Mouse (Mus musculus) cerebellum, postnatal 4 days (tissue): ENCODE measurements around the gene Nkiras2.
A peak's percentile ranks its signal among the peaks of the same experiment; 100 is the strongest.
"Not testable (repeated sequence)": the region's sequence is repeated elsewhere in the genome, so short reads cannot be mapped to it uniquely, and the experiment has no call there.

Experiments
- DNase-seq, 2 experiments: peaks; one replicate each; pipeline ENCODE4 v3.0.0; 2022; ENCODE audit warnings: low spot score in 2 of 2, mixed read lengths in 1 of 2

Gene Nkiras2

GRCm38 (mm10) chr11:100598074-100598473 lies 21.0 kb upstream of the Nkiras2 start:
- DNase-seq, result no peak

DNA sequence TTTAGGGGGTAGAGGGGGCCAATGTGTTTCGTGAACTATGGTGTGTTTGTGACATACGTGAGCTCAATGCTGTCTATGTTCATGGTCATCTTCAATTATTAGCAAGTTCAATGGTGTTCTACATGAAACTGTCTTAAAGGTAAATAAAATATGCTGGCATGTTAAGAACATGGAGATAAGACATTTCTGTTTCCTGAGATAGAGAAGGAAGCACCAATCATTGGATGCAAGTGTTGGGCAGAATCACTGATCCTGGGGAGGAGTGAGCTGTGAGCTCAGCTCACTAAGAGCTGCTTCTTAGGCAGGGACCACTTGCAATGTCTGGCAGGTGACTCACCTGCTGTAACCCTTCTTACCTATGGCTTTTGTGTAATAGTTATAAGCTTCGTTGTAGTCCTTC lies 17.7 kb upstream of the Nkiras2 start:
- no peak for DNase-seq

GRCm38 (mm10) chr11:100603155-100603554 lies 15.9 kb upstream of the Nkiras2 start:
- DNase-seq, result no peak

DNA sequence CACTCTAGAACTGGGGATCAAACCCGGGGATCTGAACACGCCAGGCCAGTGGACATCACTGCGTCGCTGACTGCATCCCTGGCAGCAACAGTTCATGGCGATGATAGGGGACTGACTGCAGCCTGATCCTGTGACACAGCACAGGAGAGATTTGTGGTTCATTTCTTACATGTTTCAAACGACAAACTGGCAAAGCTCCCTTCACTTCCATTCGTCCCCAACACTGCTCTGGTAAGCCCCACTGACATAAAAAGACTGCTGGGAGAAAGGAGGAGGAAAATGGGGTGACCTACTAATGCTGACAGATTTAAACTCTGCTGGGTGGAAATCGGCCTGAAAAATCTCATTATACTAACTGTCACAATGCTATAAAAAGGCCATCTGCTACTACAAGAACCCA lies 15.2 kb upstream of the Nkiras2 start:
- no peak for DNase-seq

DNA sequence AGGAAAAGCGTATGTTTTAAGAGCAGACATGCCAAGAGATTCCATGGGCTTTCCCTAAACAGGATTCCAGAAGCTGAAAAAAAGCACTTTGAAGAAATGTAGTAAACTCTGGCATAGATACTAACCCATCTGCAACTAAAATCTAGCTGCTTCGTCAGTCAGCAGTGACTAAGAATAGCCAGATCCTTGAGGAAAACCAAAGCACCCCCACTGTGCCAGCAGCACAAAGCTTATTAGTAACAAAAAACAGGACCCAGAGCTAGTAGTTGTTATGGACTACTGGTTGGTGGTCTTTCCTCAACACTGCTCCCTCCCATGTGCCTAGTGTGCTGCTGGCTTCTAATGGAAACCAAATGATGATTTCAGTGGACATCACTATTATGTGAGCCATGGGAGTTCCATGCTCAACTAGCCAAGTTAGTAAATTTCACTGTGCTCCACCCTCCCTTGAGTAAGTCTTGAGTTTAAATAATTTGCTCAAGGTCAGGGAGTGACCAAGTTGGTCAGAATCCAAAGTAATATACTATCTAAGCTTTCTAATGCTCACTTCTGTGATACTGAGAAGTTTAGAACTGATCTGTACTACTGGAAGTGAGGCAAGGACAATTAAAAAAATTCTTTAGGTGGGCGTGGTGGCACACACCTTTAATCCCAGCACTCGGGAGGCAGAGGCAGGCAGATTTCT lies 14.6 kb upstream of the Nkiras2 start:
- DNase-seq, result no peak

- no peak for DNase-seq
These were observed 13.6 kb upstream of the Nkiras2 start for GRCm38 (mm10) chr11:100605451-100605850.

- DNase-seq, result no peak
These were observed 11.9 kb upstream of the Nkiras2 start for GRCm38 (mm10) chr11:100607121-100607520.

GRCm38 (mm10) chr11:100608796-100609195 lies 10.2 kb upstream of the Nkiras2 start:
- no peak for DNase-seq

GRCm38 (mm10) chr11:100609355-100609996 lies 9.6 kb upstream of the Nkiras2 start:
- DNase-seq, result no peak

GRCm38 (mm10) chr11:100609997-100610680 lies 8.9 kb upstream of the Nkiras2 start:
- DNase-seq, result no peak

DNA sequence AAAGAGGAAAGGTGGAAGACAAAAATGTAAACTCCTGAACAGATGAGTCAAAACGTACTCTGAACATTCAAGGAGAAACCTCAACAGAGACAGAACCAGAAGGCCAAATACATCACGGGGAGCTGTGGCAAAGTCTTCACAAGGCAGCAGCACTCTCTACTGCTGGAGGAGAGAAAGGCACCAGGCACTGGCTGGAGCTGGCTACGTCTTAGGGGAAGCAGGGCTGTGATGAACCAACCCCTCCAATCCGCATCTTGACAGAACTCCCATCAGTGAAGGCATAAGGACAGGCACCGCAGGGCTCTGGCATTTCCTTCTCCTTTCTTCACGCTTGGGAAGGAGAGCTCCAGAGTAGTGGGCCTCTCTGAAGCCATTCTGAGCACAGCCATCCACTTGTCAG lies 7.4 kb upstream of the Nkiras2 start:
- DNase-seq, result no peak

- DNase-seq, result no peak
These were observed 5.8 kb upstream of the Nkiras2 start for GRCm38 (mm10) chr11:100613241-100613640.

DNA sequence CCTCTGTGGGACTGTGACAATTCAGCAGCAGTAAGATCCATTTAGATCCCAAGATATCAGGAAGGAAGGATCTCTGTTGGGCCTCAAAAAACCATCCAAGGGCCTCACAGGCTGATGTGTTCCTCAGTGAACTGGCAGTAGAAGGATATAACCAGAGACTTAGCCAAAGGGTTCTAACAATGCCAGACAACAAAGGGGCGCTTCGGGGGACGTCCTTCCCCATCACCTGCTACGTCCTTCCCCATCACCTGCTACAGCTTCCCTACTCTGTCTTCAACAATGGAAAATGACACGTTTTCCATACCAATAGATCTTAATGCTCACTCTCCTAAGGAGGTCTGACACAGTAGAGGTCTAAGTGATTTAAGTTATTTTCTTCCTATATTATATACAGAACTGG lies 2.7 kb upstream of the Nkiras2 start:
- DNase-seq, result no peak

- not testable (repeated sequence) for DNase-seq
These were observed 2.2 kb upstream of the Nkiras2 start for GRCm38 (mm10) chr11:100616836-100617235.

GRCm38 (mm10) chr11:100617480-100617879 lies 1.6 kb upstream of the Nkiras2 start:
- no peak for DNase-seq

- peak; percentile 97 to 99 for DNase-seq
These were observed 486 bp downstream of the Nkiras2 start for GRCm38 (mm10) chr11:100619485-100619975.

GRCm38 (mm10) chr11:100619982-100620381 lies 938 bp downstream of the Nkiras2 start, which contains the start of gene Dnajc7:
TSS of gene Dnajc7 (minus strand) at chr11:100620168.
- DNase-seq, result no peak

DNA sequence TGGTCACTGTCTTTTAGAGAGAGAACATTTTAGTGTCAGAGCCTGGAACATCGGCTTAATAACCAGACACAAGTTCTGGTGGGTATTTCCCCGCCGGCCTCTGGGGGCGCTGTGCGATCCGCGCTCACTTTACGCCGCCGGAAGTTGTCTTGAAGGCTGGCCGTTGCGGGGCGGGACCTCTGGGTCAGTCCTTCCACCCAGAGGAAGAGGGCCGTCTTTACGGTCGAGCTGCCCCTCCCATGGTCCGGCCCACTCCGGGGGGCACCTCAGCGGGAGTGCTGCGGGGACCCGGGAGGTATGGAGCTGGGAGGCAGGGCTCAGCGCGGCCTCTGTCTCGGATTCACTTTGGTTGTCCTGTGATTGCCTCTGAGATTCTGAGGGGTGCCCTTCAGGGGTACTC lies 3.7 kb downstream of the Nkiras2 start:
- DNase-seq, result peak; percentile 94 to 95

- no peak for DNase-seq
These were observed 4.8 kb downstream of the Nkiras2 start for GRCm38 (mm10) chr11:100623867-100624266.

GRCm38 (mm10) chr11:100625754-100626700 lies 7.0 kb downstream of the Nkiras2 start:
- no peak for DNase-seq

DNA sequence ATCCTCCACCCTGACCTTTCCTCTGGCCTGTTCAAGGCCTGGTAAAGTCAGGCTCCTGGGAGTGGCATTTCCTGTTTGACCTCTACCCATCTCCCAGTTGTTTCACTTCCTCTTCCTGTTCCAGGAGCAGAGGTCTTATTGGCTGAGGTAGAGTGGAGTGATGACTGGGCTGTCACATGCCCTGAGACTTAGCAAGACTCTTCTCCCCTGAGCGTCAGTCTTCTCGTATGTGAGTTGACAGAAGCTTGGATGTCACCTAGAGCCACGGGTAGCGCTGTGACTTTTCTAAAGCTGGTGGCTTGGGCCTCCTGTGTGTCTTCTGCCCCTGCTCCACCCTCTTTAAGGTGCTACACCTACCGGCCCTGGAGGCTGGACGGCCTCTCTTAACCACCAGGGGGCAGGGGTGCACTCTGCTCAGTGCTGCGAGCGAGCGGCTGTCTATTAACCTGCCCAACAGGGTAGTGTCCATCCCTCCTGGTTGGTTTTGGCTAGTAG lies 7.7 kb downstream of the Nkiras2 start:
- DNase-seq, result peak; percentile 59 to 79
